Comparison of ENCODE assay signal across 9 mouse cellular contexts in genomic region chr5:84417062-84417879, GRCm38 (mm10). TPM values are rescaled to one million over a fixed set of nuclear protein-coding genes. Genes with fewer than 3 reads are reported as not detected.
A peak's percentile ranks its signal among the peaks of the same experiment; 100 is the strongest.
DNase-seq lines count a peak whose midpoint lies in the region; ATAC-seq and TF ChIP-seq lines count a peak whose summit lies in the region.
"Had no signal": no experiment of that assay in that cellular context is flagged by ENCODE, and none has a peak within 500 bp of the region (broad histone marks: within the 10 kb centered on the region; RNA-seq: fewer than 3 reads in every experiment).

Gene Epha5 (minus strand): TSS chr5:84417382.

- peaks cover 14% of the 10 kb centered on the region; the same call in 1 of the 2 replicates for H3K4me1 ChIP-seq in E14TG2a.4 (replicated peaks; ENCODE audit: low read depth, low read length)
- H3K4me1 ChIP-seq in embryonic fibroblast, embryonic 13.5 days (ENCODE audit: control insufficient read depth, insufficient read depth, low read length), result no peaks in the 10 kb centered on the region
- H3K4me1 ChIP-seq in liver, postnatal 0 days (ENCODE audit: insufficient read depth), result peaks cover 4% of the 10 kb centered on the region; the same call in 1 of the 2 replicates
- H3K4me1 ChIP-seq in neural tube, embryonic 15.5 days, result peaks cover 22% of the 10 kb centered on the region

- TF ChIP-seq EP300 in liver, postnatal 0 days (IDR thresholded peaks at IDR 0.05; ENCODE audit: low read depth), result no peak

- no peak for TF ChIP-seq CTCF in E14TG2a.4 (conservative IDR thresholded peaks at IDR 0.05; ENCODE audit: low read length)
- no peak for TF ChIP-seq CTCF in brain, embryonic 14.5 days (IDR thresholded peaks at IDR 0.05; ENCODE audit: borderline replicate concordance, extremely low read depth, insufficient read depth, insufficient read length)
- no peak for TF ChIP-seq CTCF in embryonic fibroblast, embryonic 13.5 days (IDR thresholded peaks at IDR 0.05; ENCODE audit: borderline replicate concordance, insufficient read depth, low read length)
- TF ChIP-seq CTCF in layer of hippocampus, adult 2 months (conservative IDR thresholded peaks at IDR 0.05), result no peak; the same call in 1 of the 2 replicates
- no peak for TF ChIP-seq CTCF in liver, postnatal 0 days (IDR thresholded peaks at IDR 0.05; ENCODE audit: low read depth)

- H3K9me3 ChIP-seq in E14TG2a.4 (ENCODE audit: low read length), result no peaks in the 10 kb centered on the region
- no peaks in the 10 kb centered on the region for H3K9me3 ChIP-seq in liver, postnatal 0 days (ENCODE audit: low read length)
- no peaks in the 10 kb centered on the region for H3K9me3 ChIP-seq in neural tube, embryonic 15.5 days (replicated peaks)

- peak; percentile 61 for ATAC-seq in liver, postnatal 0 days
- ATAC-seq in neural tube, embryonic 15.5 days (ENCODE audit: low FRiP score), result peak; percentile 94

- WGBS in liver, postnatal 0 days (ENCODE audit: insufficient replicate concordance), result under 1% methylated on average over 51 of the region's 67 CpGs
- WGBS in neural tube, embryonic 15.5 days, result under 1% methylated on average over 66 of the region's 67 CpGs

- intact Hi-C loops in heart, postnatal 36 days (cut with DNase I), result no loop called here

- TF ChIP-seq POLR2A in brain, embryonic 14.5 days (IDR thresholded peaks at IDR 0.05; ENCODE audit: borderline replicate concordance, extremely low read depth, insufficient read depth, insufficient read length, poor library complexity, severe bottlenecking), result peak; percentile 65
- no peak for TF ChIP-seq POLR2A in embryonic fibroblast, embryonic 13.5 days (IDR thresholded peaks at IDR 0.05; ENCODE audit: low read depth, low read length)

- H3K9ac ChIP-seq in liver, postnatal 0 days (replicated peaks), result no peak within 1 kb of the TSS
- peak within 1 kb of the TSS; percentile 75 for H3K9ac ChIP-seq in neural tube, embryonic 15.5 days (replicated peaks)

- peaks cover 45% of the 10 kb centered on the region for H3K27me3 ChIP-seq in E14TG2a.4 (ENCODE audit: insufficient read depth, low read length)
- peaks cover 27% of the 10 kb centered on the region for H3K27me3 ChIP-seq in liver, postnatal 0 days (ENCODE audit: insufficient read depth, low read length)
- H3K27me3 ChIP-seq in neural tube, embryonic 15.5 days (replicated peaks), result peaks cover 6% of the 10 kb centered on the region; the same call in 1 of the 2 replicates

- H3K4me2 ChIP-seq in liver, postnatal 0 days (ENCODE audit: low read depth, low read length), result peak within 1 kb of the TSS; percentile 68
- H3K4me2 ChIP-seq in neural tube, embryonic 15.5 days, result peak within 1 kb of the TSS; percentile 93

- H3K36me3 ChIP-seq in E14TG2a.4 (ENCODE audit: insufficient read depth, low read length), result no peaks in the 10 kb centered on the region
- H3K36me3 ChIP-seq in liver, postnatal 0 days (replicated peaks; ENCODE audit: insufficient read depth, low read length), result no peaks in the 10 kb centered on the region
- H3K36me3 ChIP-seq in neural tube, embryonic 15.5 days, result no peaks in the 10 kb centered on the region

- peak within 1 kb of the TSS; percentile 75 for H3K4me3 ChIP-seq in E14TG2a.4 (replicated peaks; ENCODE audit: low read length)
- H3K4me3 ChIP-seq in embryonic fibroblast, embryonic 13.5 days (ENCODE audit: insufficient read depth, low read length), result peak within 1 kb of the TSS; percentile 59
- H3K4me3 ChIP-seq in layer of hippocampus, adult 2 months, result peak within 1 kb of the TSS; percentile 88
- peak within 1 kb of the TSS; percentile 37 for H3K4me3 ChIP-seq in liver, postnatal 0 days (ENCODE audit: low read depth, low read length)
- peak within 1 kb of the TSS; percentile 72 for H3K4me3 ChIP-seq in neural tube, embryonic 15.5 days (replicated peaks)

- DNase-seq in brain, embryonic 14.5 days (ENCODE audit: low read depth), result peak; percentile 98
- peak; percentile 5 to 21 for DNase-seq in heart, postnatal 36 days
- peak; percentile 79 to 89 for DNase-seq in layer of hippocampus, adult 2 months (ENCODE audit: low spot score in 2 of 2)
- peak; percentile 37 for DNase-seq in liver, postnatal 0 days
- DNase-seq in spleen, postnatal 14 days (ENCODE audit: low spot score in 2 of 2), result no peak

- no peak within 1 kb of the TSS for H3K27ac ChIP-seq in embryonic fibroblast, embryonic 13.5 days (ENCODE audit: insufficient read depth, low read length)
- H3K27ac ChIP-seq in layer of hippocampus, adult 2 months, result peak within 1 kb of the TSS; percentile 94
- no peak within 1 kb of the TSS for H3K27ac ChIP-seq in liver, postnatal 0 days (ENCODE audit: low read depth)
- H3K27ac ChIP-seq in neural tube, embryonic 15.5 days (replicated peaks), result peak within 1 kb of the TSS; percentile 88

RNA-seq across cellular contexts. Expression of gene Epha5, which starts in this region (rescaled TPM):
- polyA plus RNA-seq in brain, embryonic 14.5 days (2012; rRNA removed), result 45.0 and 47.9 TPM in 2 replicates
- 0.08 and 1.6 TPM in 2 replicates for polyA plus RNA-seq in embryonic fibroblast, embryonic 13.5 days (2011; ENCODE audit: insufficient read length, low read depth, missing spikeins)
- total RNA-seq in heart, postnatal 36 days (2021), result not detected
- 100 to 1,000 TPM; 129 to 137 TPM for total RNA-seq in layer of hippocampus, adult 2 months (2021)
- polyA plus RNA-seq in liver, postnatal 0 days (2015; fragmentation: Nextera tagmentation; extraction: Ambion mirVana), result not detected in 2 replicates
- polyA plus RNA-seq in neural tube, embryonic 15.5 days (2015; fragmentation: Nextera tagmentation; extraction: Ambion mirVana), result 49.2 and 58.8 TPM in 2 replicates
- total RNA-seq: MEL had no signal

Comparison
In these comparisons a context has a peak if more than half of its experiments do, and no peak if none do; other contexts are left out.
1. RNA of gene Epha5 (total RNA-seq): 129 to 137 TPM in layer of hippocampus, adult 2 months; not detected in heart, postnatal 36 days; every median in the first group is over 100 times any median in the second.
2. RNA of gene Epha5 (polyA plus RNA-seq): 49.2 to 58.8 TPM in neural tube, embryonic 15.5 days and 45.0 to 47.9 TPM in brain, embryonic 14.5 days; 0.08 to 1.6 TPM in embryonic fibroblast, embryonic 13.5 days and not detected in liver, postnatal 0 days; every median in the first group is over 10 times any median in the second.
3. Peak in DNase-seq in heart, postnatal 36 days; RNA of the gene not detected or under 1 TPM.
4. Peak in DNase-seq, ATAC-seq, H3K4me3 ChIP-seq and H3K4me2 ChIP-seq in liver, postnatal 0 days; RNA of the gene not detected or under 1 TPM.
5. H3K4me3 ChIP-seq: peak in every context shown above with its lines; median percentile 88 in layer of hippocampus, adult 2 months; 75 in E14TG2a.4; 72 in neural tube, embryonic 15.5 days; 59 in embryonic fibroblast, embryonic 13.5 days; 37 in liver, postnatal 0 days.
6. DNase-seq: peak in brain, embryonic 14.5 days (single experiment) and layer of hippocampus, adult 2 months (2 of 2); none in spleen, postnatal 14 days (0 of 2).
7. H3K27ac ChIP-seq: peak in layer of hippocampus, adult 2 months (single experiment) and neural tube, embryonic 15.5 days (single experiment); none in embryonic fibroblast, embryonic 13.5 days (single experiment) and liver, postnatal 0 days (single experiment).